Mouse (Mus musculus) heart, embryonic 11.5 days (tissue): ENCODE results near the gene Igf2r. TPM values are rescaled to one million over a fixed set of nuclear protein-coding genes. Genes with fewer than 3 reads are reported as not detected.
"Not testable (repeated sequence)": the region's sequence is repeated elsewhere in the genome, so short reads cannot be mapped to it uniquely, and the experiment has no call there.

ENCODE experiments used
- ATAC-seq: fragments of 200-750 bp; cut with Nextera tagmentation; replicated peaks from 2 replicates; pipeline ENCODE4 v1.8.0; 2017; ENCODE audit warnings: moderate library complexity; ENCODE audit not compliant: insufficient number of reproducible peaks, low FRiP score, low TSS enrichment
- H3K27ac ChIP-seq: fragments of 300-500 bp; sonication (generic); 2 replicates; pipeline ENCODE4 v1.5.1; 2014; ENCODE audit warnings: mild to moderate bottlenecking, low read depth, low read length
- H3K27me3 ChIP-seq: fragments of 300-500 bp; sonication (generic); 2 replicates; pipeline ENCODE4 v1.6.1; 2014; ENCODE audit warnings: mild to moderate bottlenecking, low read length, mixed read lengths; ENCODE audit not compliant: control insufficient read depth, insufficient read depth
- H3K36me3 ChIP-seq: fragments of 300-500 bp; sonication (generic); 2 replicates; pipeline ENCODE4 v1.6.1; 2014; ENCODE audit warnings: mild to moderate bottlenecking, low read length, moderate library complexity, mixed read lengths; ENCODE audit not compliant: control insufficient read depth, insufficient read depth
- H3K4me1 ChIP-seq: fragments of 300-500 bp; sonication (generic); 2 replicates; pipeline ENCODE4 v1.6.1; 2014; ENCODE audit warnings: low read length; ENCODE audit not compliant: control insufficient read depth, insufficient read depth
- H3K4me2 ChIP-seq: fragments of 300-500 bp; sonication (generic); 2 replicates; pipeline ENCODE4 v1.6.1; 2014; ENCODE audit warnings: mild to moderate bottlenecking, moderate library complexity
- H3K4me3 ChIP-seq: fragments of 300-500 bp; sonication (generic); 2 replicates; pipeline ENCODE4 v1.5.1; 2014; ENCODE audit warnings: low read depth, low read length
- H3K9ac ChIP-seq: fragments of 300-500 bp; sonication (generic); 2 replicates; pipeline ENCODE4 v1.6.1; 2014; ENCODE audit warnings: mild to moderate bottlenecking, low read depth, low read length, moderate library complexity
- H3K9me3 ChIP-seq: fragments of 300-500 bp; sonication (generic); replicated peaks from 2 replicates; pipeline ENCODE4 v1.6.1; 2016; ENCODE audit warnings: low read length; ENCODE audit not compliant: control insufficient read depth
- WGBS: fragments of 180-500 bp; shearing (Covaris S2); extraction: QIAGEN DNeasy Blood & Tissue Kit; methylation state at CpG from one replicate; pipeline ENCODE4 v1.1.7; 2014; ENCODE audit not compliant: insufficient replicate concordance; 5-methylcytosine and 5-hydroxymethylcytosine counted together
- polyA plus RNA-seq: library from polyadenylated mRNA; unstranded; fragments of >200 nt; fragmentation: Nextera tagmentation; extraction: Ambion mirVana; gene quantifications from 2 replicates; pipeline ENCODE4 v1.2.1, GENCODE M21; 2014

Igf2r gene
- polyA plus RNA-seq, 1 experiment from 2014 or later = 199 TPM

GRCm38 (mm10) chr17:12684928-12685624 lies 84.4 kb downstream of the Igf2r start:
- Histone ChIP-seq H3K4me2 (no peak overlapping the region), H3K4me1 (peaks cover 9% of the 10 kb centered on the region; the same call in 1 of the 2 replicates), H3K9me3 (no peaks in the 10 kb centered on the region), H3K4me3 (no peak overlapping the region), H3K9ac (no peak overlapping the region), H3K36me3 (peaks cover 52% of the 10 kb centered on the region), H3K27me3 (no peaks in the 10 kb centered on the region), H3K27ac (peak overlapping the region; percentile 46; the same call in 1 of the 2 replicates)
- WGBS = 82% methylated on average over 7 of the region's 7 CpGs
- no peak for ATAC-seq

GRCm38 (mm10) chr17:12684412-12684811 lies 85.1 kb downstream of the Igf2r start:
- no peak overlapping the region for H3K4me2 ChIP-seq
- 70% methylated on average over 4 of the region's 4 CpGs for WGBS
- peaks cover 9% of the 10 kb centered on the region; the same call in 1 of the 2 replicates for H3K4me1 ChIP-seq
- H3K9me3 ChIP-seq = no peaks in the 10 kb centered on the region
- ATAC-seq = no peak
- H3K27ac ChIP-seq = no peak overlapping the region
- no peak overlapping the region for H3K4me3 ChIP-seq
- H3K9ac ChIP-seq = no peak overlapping the region
- no peaks in the 10 kb centered on the region for H3K27me3 ChIP-seq
- peaks cover 47% of the 10 kb centered on the region for H3K36me3 ChIP-seq

GRCm38 (mm10) chr17:12683582-12683981 lies 85.9 kb downstream of the Igf2r start:
- H3K4me3 ChIP-seq = no peak overlapping the region
- H3K4me1 ChIP-seq = peaks cover 4% of the 10 kb centered on the region; the same call in 1 of the 2 replicates
- no peak for ATAC-seq
- H3K9me3 ChIP-seq = no peaks in the 10 kb centered on the region
- H3K27ac ChIP-seq = no peak overlapping the region
- H3K27me3 ChIP-seq = no peaks in the 10 kb centered on the region
- H3K4me2 ChIP-seq = no peak overlapping the region
- 88% methylated on average over 13 of the region's 13 CpGs for WGBS
- H3K9ac ChIP-seq = no peak overlapping the region
- peaks cover 46% of the 10 kb centered on the region for H3K36me3 ChIP-seq

- Histone ChIP-seq H3K4me1 (no peaks in the 10 kb centered on the region), H3K27me3 (no peaks in the 10 kb centered on the region), H3K27ac (no peak overlapping the region), H3K9me3 (no peaks in the 10 kb centered on the region), H3K4me2 (no peak overlapping the region), H3K4me3 (no peak overlapping the region), H3K9ac (no peak overlapping the region), H3K36me3 (peaks cover 10% of the 10 kb centered on the region; the same call in 1 of the 2 replicates)
- ATAC-seq = no peak
These were observed 91.2 kb downstream of the Igf2r start for GRCm38 (mm10) chr17:12678261-12678660.

GRCm38 (mm10) chr17:12677139-12677538 lies 92.3 kb downstream of the Igf2r start:
- no peaks in the 10 kb centered on the region for H3K4me1 ChIP-seq
- no peak overlapping the region for H3K4me2 ChIP-seq
- no peaks in the 10 kb centered on the region for H3K27me3 ChIP-seq
- H3K9me3 ChIP-seq = no peaks in the 10 kb centered on the region
- no peak overlapping the region for H3K9ac ChIP-seq
- peaks cover 7% of the 10 kb centered on the region; the same call in 1 of the 2 replicates for H3K36me3 ChIP-seq
- H3K4me3 ChIP-seq = no peak overlapping the region
- no peak overlapping the region for H3K27ac ChIP-seq
- ATAC-seq = no peak

GRCm38 (mm10) chr17:12675646-12676045 lies 93.8 kb downstream of the Igf2r start, which contains the start of gene Slc22a1:
Gene Slc22a1, minus strand, starts transcription at chr17:12675829.
- Histone ChIP-seq H3K4me3 (no peak within 1 kb of the TSS), H3K27ac (no peak within 1 kb of the TSS), H3K27me3 (no peaks in the 10 kb centered on the region), H3K36me3 (peaks cover under 1% of the 10 kb centered on the region; the same call in 1 of the 2 replicates), H3K4me1 (no peaks in the 10 kb centered on the region; the same call in 1 of the 2 replicates), H3K9me3 (no peaks in the 10 kb centered on the region), H3K9ac (no peak within 1 kb of the TSS), H3K4me2 (no peak within 1 kb of the TSS)
- ATAC-seq = no peak
- WGBS = 86% methylated on average over 7 of the region's 7 CpGs

GRCm38 (mm10) chr17:12674980-12675379 lies 94.5 kb downstream of the Igf2r start:
- not testable (repeated sequence) for H3K9ac ChIP-seq, H3K4me1 ChIP-seq, H3K36me3 ChIP-seq, H3K27ac ChIP-seq, ATAC-seq, H3K4me2 ChIP-seq, H3K9me3 ChIP-seq, H3K4me3 ChIP-seq, H3K27me3 ChIP-seq
- WGBS = 83% methylated on average over 7 of the region's 7 CpGs

GRCm38 (mm10) chr17:12673871-12674270 lies 95.6 kb downstream of the Igf2r start:
- H3K9ac ChIP-seq = no peak overlapping the region
- H3K9me3 ChIP-seq = no peaks in the 10 kb centered on the region
- no peak overlapping the region for H3K4me2 ChIP-seq
- H3K27me3 ChIP-seq = no peaks in the 10 kb centered on the region
- peaks cover 13% of the 10 kb centered on the region for H3K4me1 ChIP-seq
- no peak for ATAC-seq
- no peak overlapping the region for H3K27ac ChIP-seq
- no peak overlapping the region for H3K4me3 ChIP-seq
- WGBS = 58% methylated on average over 3 of the region's 3 CpGs
- H3K36me3 ChIP-seq = no peaks in the 10 kb centered on the region

- Histone ChIP-seq H3K9ac (no peak overlapping the region), H3K4me2 (no peak overlapping the region), H3K36me3 (no peaks in the 10 kb centered on the region), H3K9me3 (no peaks in the 10 kb centered on the region), H3K27me3 (no peaks in the 10 kb centered on the region), H3K27ac (no peak overlapping the region), H3K4me3 (no peak overlapping the region), H3K4me1 (peaks cover 25% of the 10 kb centered on the region)
- 78% methylated on average over 7 of the region's 7 CpGs for WGBS
- ATAC-seq = no peak
These were observed 97.1 kb downstream of the Igf2r start for GRCm38 (mm10) chr17:12672285-12672790.
